Mouse (Mus musculus): ENCODE results near the gene Tbc1d15.

DNA sequence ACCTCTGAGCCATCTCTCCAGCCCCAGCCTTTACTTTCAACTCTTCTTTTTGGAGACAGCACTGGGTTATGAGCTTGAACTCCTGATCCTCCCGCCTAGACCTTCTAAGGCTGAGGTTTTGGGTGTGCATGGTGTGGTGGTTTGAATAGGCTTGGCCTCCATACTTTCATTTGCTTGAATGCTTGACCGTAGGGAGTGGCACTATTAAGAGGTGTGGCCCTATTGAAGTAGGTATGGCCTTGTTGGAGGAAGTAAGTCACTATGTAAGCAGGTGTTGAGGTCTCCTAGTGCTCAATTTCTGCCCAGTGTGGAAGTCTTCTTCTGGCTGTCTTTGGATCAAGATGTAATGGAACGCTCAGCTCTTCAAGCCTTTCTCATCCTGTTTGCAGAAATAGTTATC is 10.2 kb upstream of the Tbc1d15 start:
- TF ChIP-seq CTCF (IDR thresholded peaks at IDR 0.05; ENCODE audit: control insufficient read depth, insufficient read depth, low read length): no peak
- TF ChIP-seq POLR2A (IDR thresholded peaks at IDR 0.05; ENCODE audit: borderline replicate concordance, control insufficient read depth, low read depth, low read length): no peak

Data from bone marrow, adult 2 months (tissue).